17 mouse cellular contexts compared by ENCODE assay signal in the genomic region with DNA sequence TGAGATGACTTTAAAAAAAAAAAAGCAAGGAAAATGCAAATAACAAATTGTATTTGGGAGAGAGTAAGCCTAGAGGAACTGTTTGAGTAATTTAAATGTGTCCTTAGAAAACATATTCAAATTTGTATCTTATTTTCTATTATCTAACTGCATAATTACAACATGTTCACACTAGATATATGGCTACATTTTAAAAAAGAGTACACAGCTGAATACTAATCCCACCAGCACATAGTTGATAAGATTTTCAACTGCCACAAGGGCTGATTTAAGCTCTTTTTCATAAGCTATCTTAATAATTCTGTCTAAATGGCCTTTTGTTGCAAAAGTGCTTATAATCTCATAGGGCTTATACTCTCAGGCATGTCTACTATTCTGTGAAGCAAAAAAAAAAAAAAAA.
DNase-seq lines count a peak whose midpoint lies in the region; TF ChIP-seq lines count a peak whose summit lies in the region.
"Had no signal": no experiment of that assay in that cellular context is flagged by ENCODE, and none has a peak within 500 bp of the region (broad histone marks: within the 10 kb centered on the region; RNA-seq: fewer than 3 reads in every experiment).

No protein-coding gene starts in this region.

- no peaks in the 10 kb centered on the region for H3K27me3 ChIP-seq in MEL (ENCODE audit: control insufficient read depth in 1 of 2, insufficient read depth in 2 of 2, low read length in 2 of 2)
- H3K27me3 ChIP-seq: CH12.LX, Patski had no signal

- peaks cover 0 to 6% of the 10 kb centered on the region in 2 experiments; a peak in 1 of 4 replicates for H3K4me1 ChIP-seq in MEL (ENCODE audit: control insufficient read depth in 1 of 2, insufficient read depth in 2 of 2, low read length in 2 of 2)

- no peak overlapping the region for H3K9ac ChIP-seq in MEL (ENCODE audit: control insufficient read depth, low read depth, low read length, poor library complexity, severe bottlenecking)

- TF ChIP-seq POLR2A in MEL (IDR thresholded peaks at IDR 0.05; ENCODE audit: control insufficient read depth in 1 of 2, insufficient read depth in 1 of 2, low read depth in 1 of 2, low read length in 2 of 2, poor library complexity in 1 of 2), result no peak

- no peak overlapping the region for H3K4me3 ChIP-seq in MEL (ENCODE audit: control insufficient read depth in 1 of 2, insufficient read depth in 1 of 2, low read depth in 2 of 2, low read length in 2 of 2)

- TF ChIP-seq RAD21 in MEL (IDR thresholded peaks at IDR 0.05; ENCODE audit: low read depth, low read length), result no peak

- TF ChIP-seq EP300 in MEL (IDR thresholded peaks at IDR 0.05; ENCODE audit: low read depth in 1 of 2, low read length in 2 of 2), result peak; percentile 79 to 85

- H3K79me2 ChIP-seq in MEL (ENCODE audit: control insufficient read depth, insufficient read depth, low read length, poor library complexity), result no peaks in the 10 kb centered on the region

- no peaks in the 10 kb centered on the region for H3K9me3 ChIP-seq in MEL (replicated peaks; ENCODE audit: insufficient read depth, low read length)
- H3K9me3 ChIP-seq: G1E had no signal

- no peaks in the 10 kb centered on the region for H3K36me3 ChIP-seq in MEL (ENCODE audit: control insufficient read depth in 1 of 2, insufficient read depth in 2 of 2, low read length in 2 of 2)
- H3K36me3 ChIP-seq: G1E had no signal

- no peak for TF ChIP-seq CTCF in MEL (IDR thresholded peaks at IDR 0.05 in 2 of 3, conservative IDR thresholded peaks at IDR 0.05 in 1 of 3; ENCODE audit: control insufficient read depth in 1 of 3, insufficient read depth in 1 of 3, low read depth in 2 of 3, low read length in 3 of 3, poor library complexity in 1 of 3, severe bottlenecking in 1 of 3)

- no peak overlapping the region for H3K27ac ChIP-seq in MEL (ENCODE audit: control insufficient read depth, low read depth, low read length)

- DNase-seq in MEL (ENCODE audit: low read depth, low spot score), result no peak
- DNase-seq in thymus, postnatal 0 days (ENCODE audit: low spot score), result no peak
- DNase-seq: adrenal gland, adult 2 months; adrenal gland, adult 8-10 months; adrenal gland, postnatal 10 days; adrenal gland, postnatal 14 days; adrenal gland, postnatal 25 days; adrenal gland, postnatal 36 days; B cell, adult 2 months; cerebellum, adult 11 months; cerebellum, adult 11-12 months; cerebellum, adult 18-20 months; cerebellum, adult 2 months; cerebellum, adult 8-10 months had no signal

TF ChIP-seq in MEL, 35 proteins besides CTCF, POLR2A, EP300 and RAD21:
- no peak; the same call in 1 of the 2 replicates for TF ChIP-seq GATA1 (IDR thresholded peaks at IDR 0.05; ENCODE audit: low read depth, low read length)
- TF ChIP-seq ETS1 (IDR thresholded peaks at IDR 0.05; ENCODE audit: low read depth, low read length), result peak; percentile 64
- no peak; the same call in 1 of the 2 replicates for TF ChIP-seq MAFK (IDR thresholded peaks at IDR 0.05; ENCODE audit: borderline replicate concordance, low read depth, low read length)
- peak; percentile 68 for TF ChIP-seq ZNF384 (IDR thresholded peaks at IDR 0.05; ENCODE audit: low read depth, low read length)
- TF ChIP-seq RCOR1 (IDR thresholded peaks at IDR 0.05; ENCODE audit: low read depth, low read length), result peak; percentile 29; the same call in 1 of the 2 replicates
- peak; percentile 43; the same call in 1 of the 2 replicates for TF ChIP-seq MYB (IDR thresholded peaks at IDR 0.05; ENCODE audit: low read depth, low read length)
- peak; percentile 75 for TF ChIP-seq TCF12 (IDR thresholded peaks at IDR 0.05; ENCODE audit: low read depth, low read length)
